Mouse (Mus musculus): Measurements from ENCODE around the gene Mdm2. TPM values are rescaled to one million over a fixed set of nuclear protein-coding genes. Genes with fewer than 3 reads are reported as not detected.

Gene Mdm2
- total and polyA plus RNA-seq, 3 experiments = 35.3 to 601 (median 42.2) TPM

DNA sequence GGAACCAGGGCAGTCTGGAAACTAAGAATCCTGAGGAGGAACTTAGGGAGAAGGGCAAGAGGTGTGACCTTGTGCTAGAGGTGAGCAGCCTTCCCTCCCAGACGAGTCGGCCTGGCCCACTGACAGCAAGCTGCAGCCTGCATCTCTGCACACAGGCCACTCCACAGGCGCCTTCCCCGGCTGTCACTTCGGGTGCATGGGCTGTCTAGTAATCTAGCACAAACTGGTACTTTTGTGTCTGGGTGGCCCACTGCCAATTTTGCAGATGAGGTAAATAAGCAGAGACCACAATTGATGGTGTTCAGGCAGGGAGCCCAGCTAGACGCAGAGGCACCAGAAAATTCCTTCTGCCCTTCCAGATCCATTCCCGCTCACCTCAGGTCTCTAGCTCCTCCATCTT is 37.9 kb downstream of the Mdm2 start:
- TF ChIP-seq MEF2A (IDR thresholded peaks at IDR 0.05; ENCODE audit: extremely low read depth, insufficient replicate concordance, low read depth, low read length, poor library complexity, severe bottlenecking) (no peak), NRF1 (IDR thresholded peaks at IDR 0.05; ENCODE audit: insufficient read depth, low read depth, low read length, poor library complexity, severe bottlenecking) (no peak), MXI1 (IDR thresholded peaks at IDR 0.05; ENCODE audit: low read depth, low read length) (no peak), USF1 (IDR thresholded peaks at IDR 0.05; ENCODE audit: low read depth, low read length) (no peak), HCFC1 (IDR thresholded peaks at IDR 0.05; ENCODE audit: low read depth, low read length) (no peak), MAX (IDR thresholded peaks at IDR 0.05; ENCODE audit: low read length) (no peak), RCOR1 (IDR thresholded peaks at IDR 0.05; ENCODE audit: low read depth, low read length) (no peak), SIN3A (IDR thresholded peaks at IDR 0.05; ENCODE audit: low read length) (no peak), JUND (IDR thresholded peaks at IDR 0.05; ENCODE audit: low read depth, low read length) (no peak), GABPA (IDR thresholded peaks at IDR 0.05; ENCODE audit: low read depth, low read length) (no peak), MYB (IDR thresholded peaks at IDR 0.05; ENCODE audit: low read depth, low read length) (no peak), USF2 (IDR thresholded peaks at IDR 0.05; ENCODE audit: borderline replicate concordance in 1 of 2, insufficient read depth in 1 of 2, low read depth in 1 of 2, low read length in 2 of 2) (no peak)
- Histone ChIP-seq H3K9me3 (replicated peaks; ENCODE audit: insufficient read depth, low read length) (no peaks in the 10 kb centered on the region), H3K36me3 (ENCODE audit: control insufficient read depth in 1 of 2, insufficient read depth in 2 of 2, low read length in 2 of 2) (peaks cover 0 to 10% of the 10 kb centered on the region in 2 experiments; a peak in 2 of 4 replicates), H3K4me1 (ENCODE audit: control insufficient read depth in 1 of 2, insufficient read depth in 2 of 2, low read length in 2 of 2) (peaks cover 0 to 13% of the 10 kb centered on the region in 2 experiments; a peak in 1 of 4 replicates), H3K79me2 (ENCODE audit: control insufficient read depth, insufficient read depth, low read length, poor library complexity) (no peaks in the 10 kb centered on the region), H3K9ac (ENCODE audit: control insufficient read depth, low read depth, low read length, poor library complexity, severe bottlenecking) (no peak overlapping the region), H3K4me3 (ENCODE audit: control insufficient read depth in 1 of 2, insufficient read depth in 1 of 2, low read depth in 2 of 2, low read length in 2 of 2) (no peak overlapping the region), H3K27ac (ENCODE audit: control insufficient read depth, low read depth, low read length) (no peak overlapping the region), H3K27me3 (ENCODE audit: control insufficient read depth in 1 of 2, insufficient read depth in 2 of 2, low read length in 2 of 2) (peaks cover 0 to 2% of the 10 kb centered on the region in 2 experiments; a peak in 2 of 4 replicates)
- no peak for DNase-seq (ENCODE audit: low read depth, low spot score)

DNA sequence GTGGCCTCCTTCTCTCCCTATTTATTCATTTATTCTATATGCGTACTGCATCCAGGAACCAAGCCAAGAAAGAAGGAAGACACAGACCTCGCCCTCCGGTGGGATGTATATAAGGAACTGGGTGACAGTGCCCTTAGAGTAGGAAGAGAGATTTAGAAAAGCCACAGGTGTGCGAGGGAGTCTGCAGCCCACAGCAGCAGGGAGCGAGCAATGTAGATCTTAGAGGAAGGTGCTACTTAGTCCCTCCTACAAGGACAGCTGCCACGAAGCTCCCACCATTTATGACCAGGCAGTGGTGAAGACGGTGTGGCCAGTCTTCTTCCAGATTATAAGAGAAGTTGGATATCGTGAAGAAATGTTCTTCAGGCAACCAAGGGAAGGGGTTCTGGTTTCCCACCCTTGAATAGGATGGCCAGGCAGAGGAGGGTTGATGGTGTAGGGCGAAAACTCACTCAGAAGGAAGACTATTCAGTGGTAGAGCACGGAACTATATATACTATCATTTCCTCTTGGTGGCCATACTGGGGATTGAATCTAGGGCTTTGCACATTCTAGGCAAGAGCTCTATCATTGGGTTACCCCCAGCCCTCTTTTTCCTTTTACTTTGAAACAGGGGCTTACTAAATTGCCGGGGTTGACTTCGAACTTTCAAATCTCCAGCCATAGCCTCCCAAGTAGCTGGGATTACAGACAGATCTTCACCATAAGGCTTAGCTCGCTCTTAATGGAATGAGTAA is 38.5 kb downstream of the Mdm2 start:
- Histone ChIP-seq H3K27ac (ENCODE audit: control insufficient read depth, low read depth, low read length) (no peak overlapping the region), H3K36me3 (ENCODE audit: control insufficient read depth in 1 of 2, insufficient read depth in 2 of 2, low read length in 2 of 2) (peaks cover 0 to 10% of the 10 kb centered on the region in 2 experiments; a peak in 2 of 4 replicates), H3K9ac (ENCODE audit: control insufficient read depth, low read depth, low read length, poor library complexity, severe bottlenecking) (no peak overlapping the region), H3K4me1 (ENCODE audit: control insufficient read depth in 1 of 2, insufficient read depth in 2 of 2, low read length in 2 of 2) (peaks cover 0 to 11% of the 10 kb centered on the region in 2 experiments; a peak in 1 of 4 replicates), H3K79me2 (ENCODE audit: control insufficient read depth, insufficient read depth, low read length, poor library complexity) (no peaks in the 10 kb centered on the region), H3K9me3 (replicated peaks; ENCODE audit: insufficient read depth, low read length) (no peaks in the 10 kb centered on the region), H3K4me3 (ENCODE audit: control insufficient read depth in 1 of 2, insufficient read depth in 1 of 2, low read depth in 2 of 2, low read length in 2 of 2) (no peak overlapping the region), H3K27me3 (ENCODE audit: control insufficient read depth in 1 of 2, insufficient read depth in 2 of 2, low read length in 2 of 2) (peaks cover 0 to 2% of the 10 kb centered on the region in 2 experiments; a peak in 2 of 4 replicates)
- no peak for DNase-seq (ENCODE audit: low read depth, low spot score)
- TF ChIP-seq MEF2A (IDR thresholded peaks at IDR 0.05; ENCODE audit: extremely low read depth, insufficient replicate concordance, low read depth, low read length, poor library complexity, severe bottlenecking) = no peak
- TF ChIP-seq NELFE (IDR thresholded peaks at IDR 0.05; ENCODE audit: low read depth, low read length) = no peak
